Mouse (Mus musculus) heart, postnatal 10 days (tissue): ENCODE results near the gene Cdc42. TPM values are rescaled to one million over a fixed set of nuclear protein-coding genes. Genes with fewer than 3 reads are reported as not detected.
A peak's percentile ranks its signal among the peaks of the same experiment; 100 is the strongest.

Experiments used
- DNase-seq, 2 experiments: peaks; one replicate each; pipeline ENCODE4 v3.0.0; 2021
- intact Hi-C: fragments of 180-260 bp; cut with DNase I; formaldehyde crosslinking; loops from one replicate; pipeline ENCODE4 v1.15.1; 2025
- total RNA-seq, 2 experiments: library from RNA; stranded (reverse); gene quantifications; 2 replicates each; pipeline ENCODE4 v1.2.3; 2021

The Cdc42 gene
- total RNA-seq, 2 experiments from 2014 or later, result 245 to 270 TPM

DNA sequence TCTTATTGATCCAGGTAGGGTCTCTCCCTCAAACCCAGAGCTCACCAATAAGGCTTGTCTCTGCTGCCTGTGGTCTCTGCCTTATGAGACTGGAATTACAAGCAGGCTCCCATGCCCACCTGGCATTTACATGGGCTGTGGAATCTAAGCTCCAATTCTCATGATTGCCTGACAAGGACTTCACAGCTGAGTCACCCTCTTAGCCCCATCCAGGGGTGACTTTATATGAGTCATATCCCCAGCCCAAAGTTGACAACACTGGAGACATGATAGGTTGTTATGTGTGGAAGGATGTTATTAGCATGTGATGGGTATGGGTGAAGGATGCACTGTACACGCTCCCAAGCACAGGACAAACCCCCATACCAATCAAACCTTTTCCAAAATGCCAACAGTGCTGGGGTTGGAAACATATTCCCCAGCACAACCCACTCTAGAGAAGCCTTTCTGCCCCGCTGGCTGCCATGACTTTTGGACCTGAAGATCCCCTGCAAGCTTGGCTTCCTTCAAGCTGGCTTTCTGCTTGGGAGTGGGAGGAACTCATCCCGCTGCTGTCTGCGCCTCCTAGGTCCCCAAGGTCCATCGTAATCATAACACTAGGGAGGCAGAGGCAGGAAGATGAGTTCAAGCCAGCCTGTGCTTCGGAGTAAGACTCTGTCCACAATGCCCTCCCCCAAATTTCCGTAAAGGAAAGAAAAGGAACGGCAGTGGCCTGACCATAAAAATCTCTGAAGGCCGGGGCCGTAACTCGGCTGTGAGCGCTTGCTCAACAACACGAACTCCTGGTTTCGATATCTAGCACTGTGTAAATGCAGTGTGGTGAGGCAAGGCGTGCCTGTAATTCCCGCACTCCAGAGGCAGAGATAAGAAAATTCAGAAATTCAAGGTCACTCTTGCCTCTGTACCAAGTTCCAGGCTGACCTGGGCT, 14.3 kb upstream of the Cdc42 start:
- intact Hi-C loops, result no loop called here
- no peak for DNase-seq

GRCm38 (mm10) chr4:137369954-137370750, 12.6 kb upstream of the Cdc42 start:
- DNase-seq, result peak; percentile 66 to 71
- intact Hi-C loops, result no loop called here

- intact Hi-C loops, result no loop called here
- DNase-seq, result no peak
These were observed 10.7 kb upstream of the Cdc42 start for GRCm38 (mm10) chr4:137368198-137368597.

GRCm38 (mm10) chr4:137367275-137368088, 10.0 kb upstream of the Cdc42 start:
- DNase-seq, result peak; percentile 56 to 63

GRCm38 (mm10) chr4:137366097-137366496, 8.6 kb upstream of the Cdc42 start:
- intact Hi-C loops, result no loop called here
- no peak for DNase-seq

More at GRCm38 (mm10) chr4:137367275-137368088, 10.0 kb upstream of the Cdc42 start:
- intact Hi-C loops, result no loop called here

GRCm38 (mm10) chr4:137365356-137366062, 8.0 kb upstream of the Cdc42 start:
- intact Hi-C loops, result no loop called here
- DNase-seq, result no peak

- intact Hi-C loops, result no loop called here
These were observed 7.3 kb upstream of the Cdc42 start for GRCm38 (mm10) chr4:137364826-137365225.

GRCm38 (mm10) chr4:137360996-137361395, 3.5 kb upstream of the Cdc42 start:
- no peak for DNase-seq
- intact Hi-C loops, result no loop called here

More at GRCm38 (mm10) chr4:137364826-137365225, 7.3 kb upstream of the Cdc42 start:
- no peak for DNase-seq

GRCm38 (mm10) chr4:137358291-137359002, 927 bp upstream of the Cdc42 start:
- DNase-seq, result no peak
- intact Hi-C loops, result no loop called here

GRCm38 (mm10) chr4:137356674-137357510, 628 bp downstream of the Cdc42 start:
- intact Hi-C loops, result no loop called here
- peak; percentile 82 to 85 for DNase-seq

DNA sequence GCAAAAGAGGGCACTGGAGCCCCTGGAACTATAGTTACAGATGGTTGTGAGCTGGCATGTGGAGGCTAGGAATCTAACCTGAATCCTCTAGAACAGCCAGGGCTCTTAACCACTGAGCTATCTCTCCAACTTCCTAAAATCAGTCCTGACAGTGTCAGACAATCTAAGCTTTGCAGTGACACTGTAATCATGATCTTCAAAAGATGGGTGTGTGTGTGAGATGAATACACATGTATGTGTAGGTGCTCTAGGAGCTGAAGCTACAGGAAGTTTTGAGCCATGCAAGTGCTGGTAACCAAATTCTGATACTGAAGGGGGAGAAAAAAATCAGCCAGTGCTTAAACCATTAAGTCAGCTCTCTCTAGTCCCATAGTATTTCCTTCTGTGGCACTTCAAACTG, 6.9 kb downstream of the Cdc42 start:
- DNase-seq, result no peak
- intact Hi-C loops, result no loop called here

DNA sequence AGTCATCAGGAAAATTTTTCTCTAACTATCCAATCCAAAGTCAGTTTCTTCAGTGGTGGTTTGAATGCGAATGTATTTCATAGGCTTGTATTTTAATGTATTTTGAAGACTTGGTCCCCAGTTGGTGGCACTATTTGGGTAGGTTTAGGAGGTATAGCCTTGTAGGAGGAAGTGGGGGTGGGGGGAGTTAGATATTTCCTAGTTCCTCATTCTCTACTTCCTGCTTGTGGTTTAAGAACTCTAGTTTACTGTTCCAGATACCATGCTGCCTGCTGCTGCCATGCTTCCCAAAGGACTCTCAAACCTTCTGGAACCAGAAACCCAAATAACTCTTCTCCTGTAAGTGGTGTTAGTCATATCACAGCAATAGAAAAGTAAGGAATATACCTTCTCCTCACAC, 11.7 kb downstream of the Cdc42 start:
- DNase-seq, result no peak
- intact Hi-C loops, result no loop called here

DNA sequence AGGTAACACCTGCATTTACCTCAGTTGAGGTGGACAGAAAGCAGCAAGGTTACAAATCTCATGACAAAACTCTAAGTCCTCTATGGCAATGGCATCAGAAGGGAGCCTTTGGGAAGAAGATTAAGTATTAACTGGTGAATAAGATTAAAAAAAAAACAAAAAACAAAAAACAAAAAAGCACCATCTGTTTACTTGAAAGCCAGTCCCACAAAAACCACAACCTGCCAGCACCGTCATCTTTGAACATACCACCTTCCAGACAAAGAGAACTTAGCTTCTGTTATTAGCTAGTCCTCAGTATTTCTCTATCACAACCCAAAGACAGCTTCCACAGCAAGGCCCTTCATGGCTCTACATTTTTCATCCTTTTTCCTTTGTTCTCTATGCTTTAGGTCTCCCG, 12.4 kb downstream of the Cdc42 start:
- intact Hi-C loops, result no loop called here
- DNase-seq, result no peak

GRCm38 (mm10) chr4:137342816-137343215, 14.7 kb downstream of the Cdc42 start:
- DNase-seq, result no peak
- intact Hi-C loops, result no loop called here

DNA sequence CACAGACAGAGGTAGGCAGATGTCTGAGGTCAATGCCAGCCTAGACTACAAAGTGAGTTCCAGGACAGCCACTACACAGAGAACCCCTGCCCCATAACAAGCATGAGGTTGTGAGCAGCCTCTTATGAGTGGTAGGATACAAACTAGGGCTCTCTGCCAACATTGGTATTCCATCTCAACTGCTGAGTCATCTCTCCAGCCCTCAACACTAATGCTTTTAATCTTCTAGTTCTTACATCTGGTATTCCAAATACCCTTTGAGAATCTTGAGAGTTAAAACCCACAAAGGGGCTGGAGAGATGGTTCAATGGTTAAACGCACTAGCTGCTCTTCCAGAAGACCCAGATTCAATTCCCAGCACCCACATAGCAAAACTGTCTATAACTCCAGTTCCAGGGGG, 18.1 kb downstream of the Cdc42 start:
- intact Hi-C loops, result no loop called here
- peak; percentile 37 to 47 for DNase-seq

- intact Hi-C loops, result no loop called here
- no peak for DNase-seq
These were observed 21.1 kb downstream of the Cdc42 start for GRCm38 (mm10) chr4:137336468-137336867.

GRCm38 (mm10) chr4:137332051-137332450, 25.5 kb downstream of the Cdc42 start:
- intact Hi-C loops, result no loop called here
- no peak for DNase-seq

GRCm38 (mm10) chr4:137326494-137326893, 31.0 kb downstream of the Cdc42 start:
- DNase-seq, result peak; percentile 25 to 28
- intact Hi-C loops, result no loop called here

- no peak for DNase-seq
- intact Hi-C loops, result no loop called here
These were observed 32.6 kb downstream of the Cdc42 start for GRCm38 (mm10) chr4:137324926-137325325.
